Mouse (Mus musculus): ENCODE data around the gene Gm37240.

DNA sequence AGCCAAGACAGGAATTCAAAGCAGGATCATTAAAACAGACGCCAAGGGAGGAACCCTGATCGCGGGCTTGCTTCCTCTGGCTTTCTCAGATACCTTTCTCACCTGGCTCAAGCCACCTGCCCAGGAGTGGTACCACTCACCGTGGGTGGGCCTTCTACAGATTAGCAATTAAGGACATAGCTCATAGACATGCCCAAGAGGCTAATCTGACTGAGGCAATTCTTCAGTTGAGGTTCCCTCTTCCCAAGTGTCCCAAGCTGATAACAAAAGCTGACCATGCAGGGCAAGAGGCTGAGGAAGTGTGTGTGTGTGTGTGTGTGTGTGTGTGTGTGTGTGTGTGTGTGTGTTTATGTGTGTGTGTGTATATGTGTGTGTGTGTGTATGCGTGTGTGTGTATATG lies 31.4 kb downstream of the Gm37240 start:
- TF ChIP-seq POLR2A (IDR thresholded peaks at IDR 0.05; ENCODE audit: borderline replicate concordance, control insufficient read depth, low read depth, low read length) (no peak), CTCF (IDR thresholded peaks at IDR 0.05; ENCODE audit: control insufficient read depth, insufficient read depth, low read length) (no peak)
